Mouse (Mus musculus) left cerebral cortex, postnatal 4 days (tissue): ENCODE measurements at regions not wholly inside any gene's neighbourhood (a gene's known extent, or its start where the extent isn't known, plus 50 kb on each side); places are given as distances from the start of the nearest gene placed in this dataset.

Experiments used
- DNase-seq: peaks from one replicate; pipeline ENCODE4 v3.0.0-alpha.2; 2022
- intact Hi-C: fragments of 180-260 bp; cut with DNase I; formaldehyde crosslinking; loops from one replicate; pipeline ENCODE4 v1.15.1; 2025

DNA sequence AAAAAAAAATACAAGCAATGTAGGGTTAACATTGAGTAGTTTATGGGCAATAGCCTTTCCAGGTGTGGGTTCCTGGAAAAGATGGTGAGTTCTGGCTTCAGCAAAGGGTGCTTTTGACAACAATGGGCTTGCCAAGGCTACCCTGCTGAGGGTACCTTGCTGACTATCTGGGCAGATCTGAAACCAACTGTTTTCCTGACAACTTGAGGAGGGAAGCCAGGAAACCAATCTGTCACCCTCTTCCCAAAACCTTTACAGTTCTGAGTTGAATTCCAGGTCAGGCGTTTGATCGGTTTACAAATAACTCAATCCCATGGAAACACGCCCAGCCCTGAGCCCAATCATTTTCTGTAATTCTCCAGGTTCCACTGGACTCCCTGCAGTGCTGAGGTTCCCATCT is 336.6 kb downstream of the Prdm2 start:
- intact Hi-C loops = no loop called here
- peak; percentile 42 for DNase-seq

DNA sequence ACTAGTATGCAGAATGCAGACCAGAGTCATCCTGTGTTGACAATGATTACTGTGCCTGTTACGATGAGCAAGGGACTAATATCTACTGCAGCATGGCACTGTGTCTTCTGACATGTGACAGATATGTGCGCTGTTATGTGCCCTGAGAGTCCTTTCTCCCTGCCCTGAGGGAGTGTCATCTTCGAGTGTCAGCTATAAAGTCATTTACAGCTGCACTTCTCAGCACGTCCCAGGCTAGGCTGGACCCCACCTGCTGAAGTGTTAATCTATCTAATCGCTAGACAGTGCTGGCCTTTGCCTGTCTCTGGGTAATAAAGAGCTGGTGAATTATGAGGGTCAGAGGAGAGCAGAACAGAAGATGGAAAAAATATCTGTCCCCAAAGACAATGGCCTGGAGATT is 337.7 kb downstream of the Prdm2 start:
- intact Hi-C loops = no loop called here
- no peak for DNase-seq

DNA sequence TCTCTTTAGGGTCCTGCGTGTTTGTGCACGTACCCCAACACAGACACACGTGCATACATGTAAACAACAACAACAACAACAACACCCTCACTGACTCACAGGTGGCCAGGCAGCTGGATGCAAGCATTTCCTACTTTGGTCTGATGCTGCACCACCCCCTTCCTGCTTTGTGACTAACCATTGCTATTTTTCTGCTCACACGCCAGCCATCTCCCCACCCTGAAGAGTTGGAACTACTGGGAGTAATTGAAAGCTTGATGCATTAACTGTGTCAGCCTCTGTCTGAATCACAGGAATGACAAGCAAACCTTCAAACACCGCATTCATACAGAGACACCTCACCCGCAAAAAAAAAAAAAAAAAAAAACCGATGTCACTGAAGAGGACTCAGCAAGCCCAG is 346.5 kb downstream of the Prdm2 start:
- intact Hi-C loops = no loop called here
- no peak for DNase-seq

DNA sequence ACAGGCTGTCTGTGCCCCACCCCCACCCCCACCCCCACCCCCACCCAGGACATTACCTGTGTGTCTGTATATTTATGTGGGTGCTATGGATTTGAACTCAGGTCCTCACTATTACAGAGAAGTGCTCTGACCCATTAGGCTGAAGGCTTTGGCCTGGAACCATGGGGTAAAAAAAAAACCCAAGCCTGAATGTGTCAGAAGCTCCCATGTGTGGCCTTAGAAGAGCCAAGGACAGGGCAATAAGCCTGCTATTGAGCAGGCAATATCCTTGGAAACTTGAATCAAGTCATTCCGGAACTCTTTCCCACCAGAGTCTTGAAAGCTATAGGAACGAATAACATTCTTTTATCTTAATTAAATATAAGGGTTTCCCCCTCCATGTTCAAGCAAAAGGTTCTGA is 347.2 kb downstream of the Prdm2 start:
- no peak for DNase-seq
- intact Hi-C loops = no loop called here

DNA sequence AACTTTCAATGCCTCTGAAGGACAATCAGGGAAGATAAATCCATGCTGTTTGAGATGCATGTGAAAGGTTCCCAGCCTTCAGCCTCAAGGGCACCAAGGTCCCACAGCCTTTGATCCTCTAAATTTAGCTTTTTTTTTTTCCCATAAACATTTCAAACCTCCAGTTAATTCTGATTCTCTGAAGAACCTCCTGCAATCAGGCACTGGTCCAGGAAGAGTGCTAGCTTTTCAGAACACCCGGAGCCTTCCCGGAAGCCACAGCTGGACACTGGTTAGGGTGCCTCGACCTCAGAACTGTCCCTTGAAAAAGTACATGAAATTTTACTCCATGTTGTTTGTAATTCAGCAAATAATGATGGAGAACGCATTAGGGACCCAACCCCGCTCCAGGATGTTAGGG is 348.9 kb downstream of the Prdm2 start:
- no peak for DNase-seq
- intact Hi-C loops = no loop called here

DNA sequence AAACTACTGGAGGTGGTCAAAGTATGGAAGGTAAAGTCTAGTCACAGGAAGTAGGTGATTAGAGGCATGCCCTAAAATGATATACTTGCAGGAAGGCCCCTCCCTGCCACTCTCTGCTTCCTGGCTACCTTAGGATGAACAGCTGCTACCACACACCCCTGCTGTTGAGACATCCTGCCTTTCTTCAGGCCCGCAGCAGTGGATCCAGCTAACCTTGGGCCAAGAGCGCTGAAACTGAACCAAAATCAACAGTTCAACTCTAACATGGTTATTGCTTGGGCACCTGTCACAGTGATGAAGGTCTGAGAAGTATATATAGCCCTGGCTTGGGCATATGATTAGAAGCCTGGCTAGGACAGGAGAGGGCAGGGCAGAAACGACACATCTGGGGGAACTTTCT is 352.4 kb downstream of the Prdm2 start:
- no peak for DNase-seq
- intact Hi-C loops = no loop called here

DNA sequence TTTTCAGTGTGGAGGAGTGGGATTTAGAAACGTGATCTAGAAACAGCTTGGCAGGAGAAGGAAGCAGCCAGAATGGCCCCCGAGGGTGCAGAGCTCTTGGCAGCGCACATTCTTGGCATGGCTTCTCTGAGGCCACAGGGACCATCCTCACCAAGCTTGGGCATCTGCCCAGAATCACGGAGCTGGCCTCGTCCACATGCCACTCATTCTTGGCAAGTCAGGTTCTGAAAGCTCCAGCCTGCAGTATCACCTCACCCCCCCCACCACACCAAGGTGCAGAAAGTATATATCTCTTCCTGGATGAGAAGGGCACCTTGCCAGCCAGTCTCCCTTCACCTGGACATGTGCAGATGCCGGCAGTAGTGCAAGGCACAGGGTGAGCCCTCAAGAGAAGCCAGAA is 356.2 kb downstream of the Prdm2 start:
- peak; percentile 97 for DNase-seq
- intact Hi-C loops = no loop called here

DNA sequence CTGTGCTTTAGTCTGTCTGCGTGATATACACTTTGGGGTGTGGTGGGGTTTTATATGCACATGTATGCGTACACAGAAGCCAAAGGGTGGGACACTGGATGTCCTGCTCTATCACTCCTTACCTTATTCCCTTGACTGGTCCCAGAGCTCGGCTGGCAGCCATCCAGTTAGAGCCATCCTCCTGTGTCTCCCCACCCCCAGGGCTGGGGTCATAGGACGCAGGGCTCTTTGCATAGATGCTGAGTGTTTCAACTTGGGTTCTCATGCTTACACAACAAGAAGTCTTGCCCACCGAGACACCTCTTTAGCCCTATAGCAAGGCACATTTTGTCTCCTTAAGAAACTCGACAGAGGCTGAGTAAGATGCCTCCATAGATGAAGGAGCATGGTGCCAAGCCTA is 357.2 kb downstream of the Prdm2 start:
- intact Hi-C loops = no loop called here
- no peak for DNase-seq

DNA sequence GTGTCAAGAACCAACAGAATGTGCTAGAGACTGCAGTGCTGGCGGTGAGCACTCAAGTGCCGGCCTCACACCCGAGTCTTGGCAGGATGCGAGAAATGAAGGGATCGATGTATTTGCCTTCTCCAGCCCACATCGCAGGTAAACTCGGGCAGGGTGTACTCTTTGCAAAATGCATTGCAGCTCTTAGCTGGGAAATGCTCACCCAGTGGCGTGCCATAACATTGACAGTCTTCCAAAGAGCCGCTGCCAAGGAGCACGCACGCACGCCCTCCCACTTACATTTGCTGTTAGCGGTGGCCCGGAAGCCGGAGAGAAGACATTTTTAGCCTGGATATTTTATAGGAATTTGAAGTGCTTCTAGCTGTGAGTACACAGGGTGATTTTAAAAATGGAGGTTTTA is 358.9 kb downstream of the Prdm2 start:
- intact Hi-C loops = no loop called here
- DNase-seq = peak; percentile 36

DNA sequence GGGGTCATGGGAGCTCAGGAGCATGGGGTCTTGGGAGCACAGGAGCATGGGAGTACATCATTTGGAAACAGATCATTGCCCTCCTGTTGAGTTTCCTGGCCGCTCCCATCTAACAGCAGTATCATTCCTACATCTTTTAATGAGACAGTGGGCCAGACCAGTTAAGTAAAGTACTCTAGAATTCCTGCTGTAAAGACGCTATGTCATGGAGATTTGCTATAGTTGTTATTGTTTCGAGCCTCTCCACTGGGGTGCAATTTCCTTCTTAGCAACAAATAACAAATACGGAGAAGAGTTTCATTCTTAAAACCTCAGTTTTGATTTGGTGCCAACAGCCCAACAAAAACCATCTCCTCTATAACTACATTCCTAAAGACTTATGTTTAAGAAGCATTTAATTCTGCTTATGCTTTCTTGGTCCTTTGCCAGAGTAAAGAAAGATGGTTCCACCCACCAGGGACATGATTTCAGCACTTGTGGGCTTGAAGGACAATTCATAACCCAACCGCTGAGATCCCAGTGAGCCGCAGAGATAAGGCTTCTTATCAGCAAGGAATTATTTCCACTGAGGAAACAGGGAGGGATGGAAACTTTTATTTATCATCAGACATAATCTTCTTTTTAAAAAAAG is 367.6 kb downstream of the Prdm2 start:
- intact Hi-C loops = no loop called here
- no peak for DNase-seq

DNA sequence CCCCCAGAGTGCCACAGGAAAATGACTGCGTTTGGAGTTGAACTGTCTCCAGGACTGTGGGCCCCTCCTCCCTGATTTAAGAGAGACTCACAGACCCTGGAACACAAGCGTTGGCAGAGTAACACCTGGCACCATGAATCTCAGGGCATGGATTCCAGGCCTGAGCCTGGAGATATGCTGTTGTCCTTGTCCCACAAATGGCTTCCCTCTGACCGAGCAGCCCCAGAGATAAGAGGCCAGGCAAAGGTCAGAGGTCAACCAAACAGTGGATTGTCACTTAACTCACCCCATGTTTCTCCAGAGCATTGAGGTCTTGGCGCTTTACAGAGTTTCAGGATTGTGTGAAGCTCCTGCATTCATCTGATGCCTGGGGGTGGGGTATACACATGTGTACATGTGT is 373.3 kb downstream of the Prdm2 start:
- intact Hi-C loops = no loop called here

DNA sequence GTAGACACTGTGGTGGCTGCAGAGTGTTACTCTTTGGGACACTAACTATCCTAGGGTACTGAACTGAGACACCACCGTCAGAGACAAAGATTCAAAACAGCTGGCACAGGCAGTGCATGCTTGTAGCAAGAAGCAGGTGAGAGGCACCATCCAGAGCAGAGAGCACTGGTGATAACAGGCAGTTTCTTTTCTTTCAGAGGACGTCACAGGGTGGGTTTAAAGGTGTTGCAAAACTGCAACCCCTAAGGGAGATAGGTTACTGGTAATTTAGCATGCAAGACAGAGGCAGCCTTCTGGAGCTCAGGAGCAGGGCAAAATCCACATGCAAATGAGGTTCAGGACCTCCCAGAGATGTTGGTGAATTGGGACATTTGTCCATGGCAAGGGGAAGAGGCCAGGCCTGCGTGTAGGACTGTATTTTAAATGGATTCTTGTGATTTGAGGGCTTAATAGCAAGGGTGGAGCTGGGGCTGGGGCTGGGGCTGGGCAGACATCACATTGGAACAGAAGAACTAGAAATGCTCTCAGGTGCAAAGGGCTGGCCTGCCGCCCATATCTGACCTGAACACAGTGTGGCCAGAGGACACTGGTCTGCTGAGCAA is 374.3 kb downstream of the Prdm2 start:
- intact Hi-C loops = no loop called here
- no peak for DNase-seq

More for the DNA sequence above, 373.3 kb downstream of the Prdm2 start:
- no peak for DNase-seq

DNA sequence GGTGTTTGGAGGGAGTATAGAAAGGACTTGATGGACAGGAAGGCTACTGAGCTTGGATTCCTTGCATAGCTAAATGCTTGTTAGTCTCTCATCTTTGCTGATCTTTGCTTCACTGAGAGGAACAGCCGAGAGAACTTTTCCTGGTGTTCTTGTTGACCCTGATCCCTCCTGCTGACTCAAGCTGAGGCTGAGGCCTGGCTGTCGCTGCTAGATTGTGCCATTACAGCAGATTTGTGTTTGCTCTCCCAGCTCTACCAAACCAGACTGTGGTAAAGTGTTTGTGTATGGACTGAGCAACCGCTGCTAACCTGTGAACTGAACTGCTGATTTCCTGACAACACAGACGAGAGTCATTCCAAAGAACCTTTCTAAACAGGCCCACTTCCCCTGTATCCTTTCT is 375.2 kb downstream of the Prdm2 start:
- intact Hi-C loops = no loop called here
- no peak for DNase-seq

DNA sequence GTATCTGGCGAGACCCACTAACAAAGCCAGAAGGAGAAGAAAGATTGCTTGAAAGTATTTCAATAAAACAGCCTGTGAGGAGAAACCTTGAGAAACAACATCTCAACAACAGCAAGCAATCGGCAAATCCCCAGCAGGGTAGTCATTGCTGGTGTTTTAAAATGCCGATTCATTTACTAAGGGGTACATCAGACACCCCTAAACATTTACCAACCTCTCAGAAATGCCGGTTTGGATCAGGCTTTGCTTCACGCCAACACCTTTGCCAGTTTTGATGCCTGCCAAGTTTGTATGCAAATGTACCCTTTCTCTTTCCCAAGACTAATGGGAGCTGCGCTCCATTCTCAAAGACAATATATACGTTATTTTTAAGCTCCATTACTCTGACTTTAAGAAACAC is 383.1 kb downstream of the Prdm2 start:
- intact Hi-C loops = no loop called here
- DNase-seq = no peak

DNA sequence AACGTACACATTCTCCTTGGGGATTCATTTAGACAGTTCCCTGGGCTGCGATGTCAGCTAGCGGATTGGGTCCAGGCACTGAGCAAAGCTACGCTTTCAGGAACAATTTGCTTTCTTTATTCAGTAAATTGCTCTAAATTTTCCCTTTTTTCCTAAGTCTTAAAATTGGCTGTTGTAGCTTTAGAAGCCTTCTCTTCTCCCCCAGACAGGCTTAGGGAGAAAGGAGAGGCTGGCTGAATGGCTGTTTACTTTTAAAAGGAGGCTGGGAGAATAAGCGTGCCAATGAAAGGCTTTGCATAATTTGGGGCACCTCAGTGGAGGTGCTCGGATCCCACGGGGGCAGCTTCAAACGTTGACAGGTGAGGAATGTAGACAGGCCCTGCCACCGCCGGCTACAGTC is 383.8 kb downstream of the Prdm2 start:
- no peak for DNase-seq
- intact Hi-C loops = no loop called here

DNA sequence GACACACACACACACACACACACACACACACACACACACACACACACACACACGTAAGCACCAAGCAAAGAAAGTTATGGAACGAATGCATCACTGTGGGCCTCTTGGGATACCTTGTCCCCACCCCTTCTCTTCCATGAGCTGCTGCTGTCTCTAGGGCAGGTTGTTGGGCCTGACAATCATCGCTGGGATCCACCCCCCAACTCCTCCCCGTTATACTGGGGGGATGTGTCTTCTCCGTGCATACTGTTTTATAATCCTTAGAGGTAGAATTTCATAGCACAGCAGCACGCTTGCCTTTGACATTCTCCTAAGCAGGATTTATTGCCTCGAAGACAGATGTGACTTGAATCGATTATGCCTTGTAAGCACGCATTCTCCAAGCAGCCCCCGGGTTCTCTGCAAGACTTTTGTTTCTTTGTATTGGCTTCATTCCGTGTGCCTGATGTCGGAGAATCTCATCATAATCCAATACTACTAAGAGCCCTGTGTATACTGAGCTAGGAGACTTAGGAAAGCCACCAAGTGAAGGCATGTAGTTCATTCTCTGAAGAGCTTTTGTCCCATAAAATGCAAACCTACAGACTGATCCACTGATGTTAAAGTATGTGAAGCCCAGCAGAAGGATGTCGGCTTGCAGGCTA is 386.4 kb downstream of the Prdm2 start:
- DNase-seq = peak; percentile 6
- intact Hi-C loops = no loop called here

DNA sequence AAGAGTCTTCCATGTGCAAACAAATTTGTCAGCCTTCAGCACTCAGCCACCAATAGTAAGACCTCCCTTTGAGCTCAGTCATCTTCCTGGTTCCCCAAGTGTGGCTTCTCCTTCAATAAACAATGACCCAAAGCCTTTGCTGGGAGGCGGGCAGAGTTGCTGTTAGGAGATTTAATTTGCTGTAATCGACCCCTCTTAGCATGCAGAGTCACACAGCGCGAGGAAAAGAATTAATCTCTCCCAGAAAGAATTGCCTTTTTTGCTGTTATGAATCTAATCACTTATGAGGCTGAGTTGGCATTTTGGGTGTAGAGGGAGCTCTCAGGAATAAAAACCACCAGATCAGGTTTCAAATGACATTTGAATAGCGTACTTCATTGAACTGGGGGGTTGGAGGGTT is 387.0 kb downstream of the Prdm2 start:
- intact Hi-C loops = no loop called here

DNA sequence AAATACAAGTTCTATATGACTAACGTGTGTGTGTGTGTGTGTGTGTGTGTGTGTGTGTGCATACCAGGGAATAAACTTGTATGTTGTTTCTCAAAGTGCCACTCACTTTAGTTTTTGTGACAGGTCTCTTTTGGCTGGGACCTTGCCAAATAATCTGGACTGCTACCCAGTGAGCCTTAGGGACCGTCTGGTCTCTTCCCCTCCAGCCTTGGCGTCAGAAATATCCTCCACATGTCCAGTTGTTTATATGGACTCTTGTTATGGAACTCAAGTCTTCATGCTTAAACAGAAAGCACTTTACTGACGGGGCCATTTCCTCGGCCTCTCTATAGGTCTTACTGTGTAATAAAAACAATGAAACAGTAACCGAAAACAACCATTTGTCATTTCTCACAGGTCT is 394.4 kb downstream of the Prdm2 start:
- no peak for DNase-seq
- intact Hi-C loops = no loop called here

More for the DNA sequence above, 387.0 kb downstream of the Prdm2 start:
- DNase-seq = no peak

DNA sequence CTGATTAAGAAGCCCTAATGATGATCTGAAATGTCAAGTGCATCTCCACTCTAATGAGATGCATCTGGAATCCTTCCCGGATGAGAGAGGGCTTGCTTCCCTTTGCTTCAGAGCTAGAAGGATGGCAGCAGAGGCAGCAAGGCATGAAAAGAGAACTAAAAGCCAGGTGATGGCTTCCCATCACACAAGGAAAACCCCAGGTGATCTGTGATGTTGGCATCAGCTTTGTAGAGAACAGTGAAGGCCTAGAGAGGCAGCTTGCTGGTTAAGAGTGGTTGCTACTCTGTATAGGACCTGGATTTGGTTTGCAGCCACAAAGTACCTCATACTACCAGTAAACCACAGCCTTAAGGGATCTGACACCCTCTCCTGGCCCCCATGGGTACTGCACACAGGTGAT is 395.8 kb downstream of the Prdm2 start:
- intact Hi-C loops = no loop called here
- DNase-seq = no peak

DNA sequence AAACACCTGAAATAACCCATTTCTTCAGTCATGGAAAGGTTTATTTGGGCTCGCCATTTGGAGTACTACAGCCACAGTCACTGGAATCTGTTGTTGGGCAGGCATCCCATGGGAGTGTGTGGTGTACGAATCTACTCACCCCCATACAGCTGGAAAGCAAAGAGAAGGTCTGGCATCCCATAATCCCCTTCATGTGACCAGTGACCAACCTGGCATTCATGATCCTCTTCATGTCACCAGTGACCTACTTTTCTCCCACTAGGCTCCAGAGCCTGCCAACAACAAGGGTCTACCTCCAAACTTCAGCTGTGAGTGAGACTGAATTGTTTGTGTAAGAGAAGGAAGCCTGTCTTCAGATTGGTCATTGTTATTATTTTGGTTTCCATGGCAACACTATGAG is 409.0 kb downstream of the Prdm2 start:
- intact Hi-C loops = no loop called here

DNA sequence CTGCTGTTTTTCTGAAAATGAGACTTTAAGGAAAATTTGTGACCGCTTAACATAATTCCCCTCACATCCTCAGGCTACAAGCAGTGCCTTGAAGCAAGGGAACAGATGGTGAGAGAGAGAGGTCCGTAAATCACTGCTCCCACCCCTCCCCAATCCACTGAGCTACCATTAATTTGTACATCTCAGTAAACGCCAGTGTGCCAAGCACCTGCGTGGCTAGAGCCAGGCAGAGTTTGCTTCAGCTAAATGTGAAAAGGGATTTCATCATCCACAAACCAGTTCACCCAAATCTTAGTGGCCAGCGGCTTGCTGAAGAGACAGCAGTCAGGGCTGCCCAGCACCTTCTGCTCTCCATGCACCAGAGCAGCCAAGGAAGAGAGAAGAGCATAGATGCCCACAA is 413.5 kb downstream of the Prdm2 start:
- peak; percentile 60 for DNase-seq
- intact Hi-C loops = no loop called here

More for the DNA sequence above, 409.0 kb downstream of the Prdm2 start:
- no peak for DNase-seq

DNA sequence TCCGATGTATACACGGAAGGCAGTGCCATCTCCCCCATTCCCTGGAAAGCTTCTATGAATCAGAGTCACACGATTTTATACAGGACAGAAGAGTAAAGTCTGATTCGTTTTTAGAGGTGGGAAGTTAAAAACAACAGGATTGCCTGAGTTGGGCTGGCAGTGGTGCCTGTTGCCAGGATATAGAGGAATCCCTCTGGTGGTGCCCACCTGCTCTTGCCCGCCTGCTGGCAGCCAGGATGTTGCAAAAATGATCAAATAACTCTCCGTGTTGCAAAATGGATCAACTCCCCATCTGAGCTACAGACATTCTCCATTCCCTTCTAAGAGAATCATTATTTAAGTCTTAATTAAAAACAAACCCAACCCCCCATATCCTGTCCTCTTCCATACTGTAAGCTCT is 414.0 kb downstream of the Prdm2 start:
- intact Hi-C loops = no loop called here
- DNase-seq = peak; percentile 45

DNA sequence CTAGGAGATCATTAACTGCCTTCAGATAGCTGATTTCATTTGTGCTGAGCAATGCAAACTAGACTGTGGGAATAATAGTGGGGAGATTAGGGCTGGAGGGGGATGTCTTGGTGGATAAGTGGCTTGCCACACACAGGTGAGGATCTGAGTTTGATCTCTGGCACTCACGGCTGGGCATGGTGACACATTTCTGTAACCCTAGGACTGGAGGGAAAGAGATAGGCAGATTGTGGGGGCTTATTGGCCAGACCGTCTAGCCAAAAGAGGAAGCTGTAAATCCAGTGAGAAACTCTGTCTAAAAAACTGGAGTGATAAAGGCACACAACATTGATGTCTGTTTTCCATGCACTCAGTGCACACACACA is 420.2 kb downstream of the Prdm2 start:
- intact Hi-C loops = no loop called here
- no peak for DNase-seq
